Mouse (Mus musculus) urinary bladder, postnatal 10 days (tissue): ENCODE data around the gene Fryl.

ENCODE experiments used
- DNase-seq: peaks from one replicate; pipeline ENCODE4 v3.0.0; 2022; ENCODE audit warnings: low spot score

Gene Fryl

DNA sequence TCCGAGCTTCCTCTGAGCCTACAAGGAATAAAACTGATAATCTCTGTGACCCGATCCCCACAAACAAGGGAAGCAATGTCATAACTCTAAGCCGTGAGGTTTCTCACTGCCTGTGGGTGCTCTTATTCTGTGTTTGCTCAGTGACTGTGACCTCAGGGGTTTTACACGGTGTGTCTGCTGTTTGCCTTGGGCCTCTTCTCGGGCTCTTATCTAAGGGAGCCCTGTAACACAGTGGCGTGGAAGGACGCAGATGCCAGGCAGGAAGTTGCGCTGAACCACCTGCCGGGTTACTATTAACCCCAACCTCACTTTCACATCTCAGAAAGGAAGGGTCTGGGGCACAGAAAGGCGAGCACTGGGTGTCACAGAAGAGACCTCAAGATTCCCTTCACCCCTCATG, 62.8 kb downstream of the Fryl start:
- DNase-seq, result no peak

DNA sequence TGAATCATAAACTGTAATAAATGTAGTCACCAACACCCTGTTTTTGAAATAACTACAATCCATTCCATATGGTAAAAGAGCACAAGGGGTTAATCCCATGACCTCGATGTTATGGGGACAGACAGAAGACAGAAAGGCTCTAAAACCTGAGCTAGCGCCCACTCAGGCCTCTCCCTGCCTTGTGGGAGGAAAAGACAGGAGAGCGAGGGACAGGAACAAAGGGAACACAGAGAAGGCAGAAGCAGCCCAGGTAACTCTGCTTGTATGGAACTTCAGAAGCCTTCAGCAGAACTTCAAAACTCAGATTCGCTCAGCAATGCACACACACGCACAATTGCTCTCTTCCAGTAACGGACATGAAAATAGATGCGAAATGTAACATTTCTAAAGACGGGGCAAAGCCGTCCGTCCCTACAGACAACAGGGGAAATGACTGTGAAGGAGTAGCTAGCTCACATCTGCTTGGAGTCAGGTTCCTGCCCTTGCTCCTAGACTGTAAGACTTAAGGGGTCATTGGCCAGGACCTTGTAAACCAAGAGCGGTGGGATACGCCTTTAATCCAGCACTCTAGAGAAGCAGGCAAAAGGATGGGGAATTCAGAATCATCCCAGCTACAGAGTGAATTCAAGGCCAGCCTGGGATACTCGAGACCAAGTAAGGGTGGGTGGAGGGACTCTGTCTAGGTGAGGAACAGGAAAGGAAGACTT, 63.4 kb downstream of the Fryl start:
- DNase-seq, result no peak

DNA sequence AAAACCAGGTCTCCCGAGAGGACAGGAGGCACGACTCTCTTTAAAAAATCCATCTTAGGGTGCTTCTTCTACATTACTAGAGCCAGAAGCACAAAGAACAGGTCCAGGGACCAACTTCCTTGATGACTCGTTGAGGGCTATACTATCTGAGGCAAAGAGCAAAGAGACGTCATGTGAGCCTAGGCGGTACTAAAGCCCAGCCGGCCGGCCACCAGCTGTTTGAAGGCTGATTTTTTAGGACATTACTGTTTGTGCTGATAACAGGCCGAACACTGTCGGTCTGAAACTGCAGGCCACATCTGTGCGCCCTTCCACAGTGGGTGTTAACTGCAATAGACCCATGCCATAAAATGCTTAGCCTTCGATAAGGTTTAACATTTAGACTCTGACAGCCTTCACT, 64.7 kb downstream of the Fryl start:
- no peak for DNase-seq

DNA sequence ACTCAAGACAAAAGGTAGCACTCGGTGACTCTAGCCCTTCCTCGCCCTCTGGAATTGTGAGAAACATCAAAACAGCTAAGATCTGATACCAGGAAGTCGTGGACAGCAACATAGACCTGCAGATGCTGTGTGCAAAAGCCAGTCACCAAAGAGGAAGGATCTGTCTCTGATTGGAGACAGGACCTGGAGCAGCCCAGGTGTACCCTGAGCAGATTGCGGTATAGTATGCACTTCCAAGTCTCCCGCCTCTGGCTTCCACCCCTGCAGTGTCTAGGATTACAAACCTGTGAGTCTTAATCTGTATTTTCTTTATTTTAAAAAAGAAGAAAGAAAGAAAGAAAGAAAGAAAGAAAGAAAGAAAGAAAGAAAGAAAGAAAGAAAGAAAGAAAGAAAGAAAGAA, 66.3 kb downstream of the Fryl start:
- no peak for DNase-seq

DNA sequence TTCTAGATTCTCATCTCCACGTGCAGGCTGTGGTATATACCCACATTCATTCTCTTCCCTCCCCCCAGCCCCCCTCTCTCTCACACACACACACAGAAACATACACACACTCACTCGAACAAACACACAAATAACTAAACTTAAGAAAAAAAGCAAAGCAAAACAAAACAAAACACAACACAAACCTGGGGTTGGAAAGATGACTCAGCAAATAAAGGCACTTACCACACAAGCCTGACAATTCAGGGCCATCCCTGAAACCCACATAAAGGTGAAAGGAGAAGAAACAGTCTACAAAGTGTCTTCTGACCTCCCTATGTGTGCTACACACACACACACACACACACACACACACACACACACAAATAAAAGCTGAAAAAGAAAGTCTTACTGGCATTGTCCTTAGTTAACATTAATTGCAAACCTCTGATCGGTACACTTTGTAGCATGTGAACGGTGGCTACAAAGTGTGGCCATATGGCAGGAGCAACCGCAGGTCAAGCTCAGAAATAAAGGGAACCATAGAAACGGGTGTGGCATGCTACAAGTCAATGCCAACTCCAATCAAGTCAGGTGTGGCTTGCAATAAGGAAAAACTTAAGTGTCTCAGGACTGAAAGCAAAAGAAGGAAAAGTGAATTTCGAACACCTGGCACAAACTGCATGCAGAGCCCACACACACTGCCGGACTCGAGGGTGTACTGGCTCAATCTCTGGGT, 66.8 kb downstream of the Fryl start:
- DNase-seq, result no peak

DNA sequence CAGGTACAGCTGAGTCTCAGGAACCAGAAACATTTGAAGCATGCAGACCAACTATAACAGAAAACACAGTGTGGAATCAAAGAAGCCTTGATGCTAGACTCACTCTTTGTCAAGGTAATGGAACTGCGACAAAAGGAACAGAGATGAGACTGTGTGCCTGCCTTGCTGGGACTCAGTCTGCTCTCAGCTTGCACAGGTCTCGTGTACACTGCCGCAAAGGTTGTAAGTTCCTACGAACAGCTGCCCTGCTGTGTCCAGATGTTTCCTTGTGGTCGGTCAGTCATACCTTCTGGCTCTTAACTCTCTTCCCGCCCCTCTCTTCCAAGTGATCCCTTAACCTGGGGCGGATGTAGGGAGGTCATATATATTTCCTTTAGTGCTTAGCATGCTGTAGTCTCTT, 67.8 kb downstream of the Fryl start:
- no peak for DNase-seq

DNA sequence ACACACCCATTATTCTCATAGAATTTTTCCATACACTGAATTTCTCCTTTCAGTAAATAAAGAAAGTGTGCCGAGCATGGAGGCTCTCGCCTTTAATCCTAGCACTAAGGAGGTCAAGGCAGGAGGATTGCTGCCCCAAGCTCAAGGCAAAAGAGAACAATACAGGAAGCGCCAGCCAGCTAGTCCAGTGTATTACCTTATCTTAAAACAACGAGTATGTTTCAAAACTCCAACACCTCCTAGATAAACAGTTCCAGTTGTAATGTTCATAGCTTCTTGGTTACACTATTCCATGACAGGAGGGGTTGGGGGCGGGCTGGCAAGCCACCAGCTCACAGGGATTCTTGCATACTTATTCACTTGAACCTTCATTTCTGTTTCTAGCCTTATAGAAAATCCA, 68.3 kb downstream of the Fryl start:
- DNase-seq, result no peak

DNA sequence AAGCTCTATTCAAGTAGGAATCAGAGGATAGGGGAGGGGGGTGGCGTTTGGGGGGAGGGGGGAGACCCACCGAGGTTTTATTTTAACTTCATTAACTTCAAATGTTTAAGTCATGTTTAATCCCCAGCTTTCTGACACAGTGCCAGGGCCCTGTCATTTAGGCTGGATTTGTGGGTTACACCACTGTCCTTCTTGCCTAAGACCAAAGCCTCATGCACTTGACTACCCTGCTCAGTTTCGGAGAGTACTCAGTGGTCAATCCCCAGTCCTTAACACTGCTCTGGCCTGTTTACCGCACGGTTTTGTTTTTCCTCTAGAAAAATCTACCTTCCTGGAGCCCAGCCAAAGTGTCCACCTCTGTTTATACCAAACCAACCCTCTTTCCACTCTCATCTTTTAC, 69.5 kb downstream of the Fryl start:
- DNase-seq, result no peak

DNA sequence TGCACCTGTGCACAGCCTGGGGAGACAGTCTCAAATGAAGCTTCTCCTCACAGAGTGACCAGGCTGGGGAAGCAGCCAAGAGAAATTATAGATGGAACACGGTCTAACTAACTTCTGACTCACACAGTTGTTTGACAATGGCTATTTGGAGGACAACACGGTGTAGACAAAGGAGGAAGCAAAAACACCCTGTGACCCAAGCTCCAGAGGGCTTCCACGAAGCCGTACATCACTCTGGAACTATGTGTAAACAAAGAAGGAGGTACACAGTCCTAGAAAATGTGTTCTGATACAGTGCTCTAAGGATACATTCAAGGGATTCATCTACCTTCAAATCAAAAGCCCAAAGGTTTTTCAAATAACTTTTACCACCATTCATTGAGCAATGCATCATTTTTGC, 71.0 kb downstream of the Fryl start:
- DNase-seq, result no peak

DNA sequence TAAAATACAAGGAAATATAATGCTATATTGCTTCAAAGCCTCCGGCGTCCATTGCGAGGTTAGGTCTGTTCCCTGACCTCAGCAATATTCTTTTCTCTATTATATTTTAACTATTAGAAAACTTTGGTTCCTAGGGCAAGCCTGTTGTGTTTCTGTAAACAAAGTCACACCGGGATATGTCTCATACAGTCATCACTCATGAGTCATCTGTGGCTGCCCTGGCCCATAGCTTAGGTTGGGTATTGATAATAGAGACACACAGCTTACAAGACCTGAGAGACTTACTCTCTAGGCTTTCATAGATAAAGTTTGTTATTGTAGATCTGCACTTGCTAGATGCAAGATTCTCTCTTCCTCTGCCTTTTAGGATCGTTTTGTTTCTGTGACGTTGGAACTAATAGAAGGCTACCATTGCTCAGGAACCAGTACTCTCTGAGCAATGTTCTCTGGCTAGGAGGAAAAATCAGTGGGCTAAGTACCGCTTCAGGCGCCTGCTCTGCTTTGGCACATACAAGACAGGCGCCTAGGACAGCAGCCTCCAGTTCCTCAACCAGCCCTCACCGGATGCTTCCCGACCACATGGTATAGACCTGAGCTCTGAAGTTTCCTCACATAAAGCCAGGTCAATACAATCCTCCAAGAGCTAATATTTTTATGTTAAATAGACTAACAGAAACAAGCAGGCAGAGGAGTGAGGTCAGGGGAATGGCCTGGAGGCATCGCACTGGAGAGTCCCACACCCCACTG, 73.5 kb downstream of the Fryl start:
- DNase-seq, result no peak

DNA sequence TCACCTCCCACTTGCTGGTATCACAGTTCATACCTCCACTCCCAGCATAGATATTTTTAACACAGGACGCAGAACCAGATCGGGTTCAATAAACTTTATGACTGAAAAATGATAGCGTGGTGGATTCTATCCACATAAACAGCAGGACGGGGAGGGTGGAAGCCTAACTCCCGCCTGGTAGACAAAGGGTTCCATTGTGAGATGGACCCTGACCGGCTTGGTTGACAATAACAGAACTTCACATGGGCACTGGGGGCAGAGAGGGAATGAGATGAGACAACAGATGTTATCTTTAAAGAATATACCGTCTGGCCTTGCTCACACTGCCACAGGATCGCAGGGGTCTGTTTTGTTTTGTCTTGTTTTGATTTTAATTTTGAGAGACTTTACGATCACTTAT, 74.2 kb downstream of the Fryl start:
- no peak for DNase-seq

DNA sequence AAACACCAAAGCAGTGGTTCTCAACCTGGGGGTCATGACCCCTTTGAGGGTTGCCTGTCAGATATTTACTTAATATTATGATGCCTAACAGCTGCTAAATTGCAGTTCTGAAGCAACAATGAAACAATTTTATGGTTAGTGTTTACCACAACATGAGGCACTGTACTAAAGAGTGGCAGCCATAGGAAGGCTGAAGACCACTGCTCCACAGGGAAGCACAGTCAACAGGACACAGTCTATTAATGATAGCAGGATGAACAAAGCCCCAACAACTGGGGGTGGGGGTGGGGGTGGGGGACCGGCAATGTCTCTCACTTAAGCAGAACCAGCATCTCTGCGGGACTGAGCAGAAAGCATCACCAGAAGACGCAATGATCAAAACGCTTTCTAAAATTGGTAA, 80.1 kb downstream of the Fryl start:
- DNase-seq, result no peak

DNA sequence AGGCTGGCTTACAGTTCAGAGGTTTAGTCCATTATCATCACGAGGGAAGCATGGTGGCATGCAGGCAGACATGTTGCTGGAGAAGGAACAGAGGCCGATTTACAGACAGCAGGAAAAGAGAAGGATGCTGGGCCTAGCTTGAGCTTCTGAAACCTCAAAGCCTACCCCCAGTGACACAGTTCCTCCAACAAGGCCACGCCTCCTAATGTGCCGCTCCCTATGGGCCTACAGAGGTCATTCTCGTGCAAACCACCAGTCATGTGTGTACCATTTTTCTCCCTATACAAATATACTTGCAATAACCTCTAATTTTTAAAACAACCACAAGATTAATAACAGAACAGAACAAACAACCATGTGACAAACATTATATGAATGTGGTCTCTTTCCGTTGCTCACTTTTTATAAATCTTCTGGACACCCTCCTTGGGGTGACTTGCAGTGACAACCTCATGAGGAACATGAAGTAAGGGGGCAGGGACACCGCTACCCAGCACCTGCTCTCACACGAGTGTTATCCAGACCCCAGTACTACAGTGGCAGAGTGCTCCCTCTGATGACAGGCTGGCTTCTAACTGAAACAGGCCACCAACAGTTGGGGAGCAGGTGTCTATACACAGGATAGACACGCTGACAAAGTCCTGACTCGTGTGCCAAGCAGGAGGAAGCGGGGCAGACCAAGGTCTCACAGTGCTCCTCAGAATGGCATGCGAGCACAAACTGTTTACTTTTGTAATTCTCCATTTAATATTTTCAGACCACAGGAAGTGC, 80.9 kb downstream of the Fryl start:
- no peak for DNase-seq

DNA sequence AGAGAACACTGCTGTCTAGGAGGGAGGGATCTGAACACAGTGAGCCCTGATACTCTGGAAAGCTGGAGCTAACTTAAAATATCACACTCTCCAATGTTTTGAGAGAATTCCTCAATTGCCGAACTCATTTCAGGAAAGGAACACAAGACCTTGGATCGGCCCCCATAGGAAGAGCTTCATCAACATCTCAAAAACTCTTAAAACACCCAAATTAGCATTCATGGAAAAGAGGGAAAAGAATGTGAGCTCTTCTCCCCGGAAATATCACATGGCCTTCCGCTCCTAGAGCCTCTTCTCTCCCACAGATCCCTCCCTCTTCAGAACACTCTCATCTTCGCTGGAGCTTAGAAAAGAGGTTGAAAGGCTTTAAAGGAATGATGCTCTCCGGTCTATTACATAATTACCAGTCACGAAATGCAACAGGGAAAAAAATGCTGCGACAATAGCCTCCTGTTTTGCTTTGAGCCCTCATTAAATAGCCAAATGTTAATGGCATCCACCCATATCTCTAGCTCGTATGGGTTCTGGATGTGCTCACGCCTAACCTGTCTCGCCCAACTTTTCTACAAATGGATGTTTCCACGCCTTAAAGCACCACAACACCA, 84.4 kb downstream of the Fryl start:
- DNase-seq, result no peak

DNA sequence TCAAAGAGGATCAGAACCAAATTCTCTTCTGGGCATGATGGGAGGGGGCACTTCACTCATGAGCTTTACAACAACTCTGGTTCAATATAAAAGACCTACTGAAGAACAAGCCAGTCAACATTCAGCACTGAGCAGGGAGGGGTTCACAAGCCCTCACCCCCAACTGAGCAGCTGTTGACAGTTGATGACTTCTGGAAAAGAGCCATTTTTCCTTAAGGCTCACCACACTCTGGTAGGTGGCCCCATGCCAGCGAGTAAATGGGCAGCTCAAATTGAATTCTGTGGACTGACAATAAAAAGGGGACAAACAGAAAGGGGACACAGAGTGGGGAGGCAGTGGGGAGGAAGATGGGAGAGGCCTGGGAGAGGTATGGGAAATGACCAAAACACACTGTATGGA, 85.2 kb downstream of the Fryl start:
- no peak for DNase-seq

DNA sequence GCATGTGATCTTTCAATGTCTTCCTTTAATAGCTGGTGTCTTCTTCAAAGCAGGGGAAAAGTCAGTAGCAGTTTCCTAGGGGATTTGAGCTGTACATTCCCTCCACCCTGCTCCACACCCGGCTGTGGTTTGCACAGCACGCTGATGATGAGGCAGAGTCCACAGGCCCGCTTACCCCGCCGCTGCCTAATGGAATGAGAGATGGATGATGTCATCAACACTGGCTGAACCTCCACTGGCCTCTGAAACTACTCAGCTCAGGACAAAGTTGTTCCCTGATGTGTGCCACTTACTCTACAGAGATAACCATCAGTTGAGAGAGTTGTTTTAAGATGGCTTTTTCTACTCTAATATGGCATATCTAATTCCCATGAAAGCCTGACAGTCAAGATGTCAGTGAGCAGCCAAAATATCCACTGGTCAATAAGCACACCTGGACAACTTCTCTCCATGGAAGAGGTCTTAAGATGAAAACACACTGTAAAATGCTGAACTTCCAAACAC, 87.6 kb downstream of the Fryl start:
- DNase-seq, result no peak

DNA sequence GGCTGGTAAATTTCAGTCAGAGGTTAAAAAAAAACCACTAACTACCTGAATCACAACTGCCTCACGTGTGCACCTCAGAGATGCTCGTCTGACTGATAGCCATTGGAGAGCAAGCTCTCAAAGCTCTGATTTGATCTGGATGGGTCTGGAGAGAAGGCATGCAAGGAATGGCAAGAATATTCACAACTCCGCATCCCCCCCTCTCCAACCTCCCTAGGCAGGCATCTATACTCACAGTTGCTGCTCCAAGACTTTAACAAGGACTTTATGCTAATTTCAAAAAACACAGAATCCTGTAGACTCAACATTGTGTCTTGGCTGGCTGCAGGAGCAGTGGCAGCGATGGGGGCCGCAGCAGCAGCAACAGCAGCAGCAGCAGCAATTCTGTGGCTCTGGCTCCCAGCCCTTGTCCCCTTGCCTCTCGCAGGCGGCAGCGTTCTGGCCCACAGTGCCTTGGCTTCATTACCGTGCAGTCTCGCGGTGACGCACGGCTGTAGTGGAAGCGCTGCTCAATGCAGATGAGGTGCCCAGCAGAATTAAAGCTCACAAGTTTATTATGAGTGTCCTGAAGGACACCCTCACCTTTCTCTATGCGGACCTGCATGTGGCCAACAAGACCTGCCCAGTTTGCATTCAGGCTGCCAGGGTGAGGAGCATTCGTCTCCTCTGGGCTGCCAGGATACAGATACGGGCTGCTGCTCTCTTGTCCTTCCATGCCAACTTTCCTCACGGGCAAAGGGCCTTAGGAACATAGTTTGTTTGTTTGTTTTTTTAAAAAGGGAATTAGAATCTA, 88.2 kb downstream of the Fryl start:
- DNase-seq, result no peak

DNA sequence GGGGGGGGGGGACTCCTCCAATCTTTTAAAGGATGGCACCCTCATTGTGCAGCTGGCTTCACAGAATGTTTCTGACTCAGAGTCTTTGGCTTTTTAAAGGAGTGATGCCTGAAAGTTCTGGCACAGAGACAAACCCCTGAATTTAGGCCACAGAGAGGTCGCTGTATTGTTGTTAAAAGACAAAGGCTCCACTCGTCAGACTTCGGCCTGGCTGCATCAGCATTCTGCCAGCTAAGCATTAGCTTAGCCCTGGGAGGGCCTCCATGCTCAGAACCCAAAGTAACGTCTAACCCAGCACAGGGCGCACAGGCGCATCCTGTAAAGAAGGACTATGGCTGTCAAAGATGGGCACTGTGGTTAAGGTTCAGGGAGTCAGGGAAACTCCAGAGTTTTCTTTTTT, 92.4 kb downstream of the Fryl start:
- no peak for DNase-seq

DNA sequence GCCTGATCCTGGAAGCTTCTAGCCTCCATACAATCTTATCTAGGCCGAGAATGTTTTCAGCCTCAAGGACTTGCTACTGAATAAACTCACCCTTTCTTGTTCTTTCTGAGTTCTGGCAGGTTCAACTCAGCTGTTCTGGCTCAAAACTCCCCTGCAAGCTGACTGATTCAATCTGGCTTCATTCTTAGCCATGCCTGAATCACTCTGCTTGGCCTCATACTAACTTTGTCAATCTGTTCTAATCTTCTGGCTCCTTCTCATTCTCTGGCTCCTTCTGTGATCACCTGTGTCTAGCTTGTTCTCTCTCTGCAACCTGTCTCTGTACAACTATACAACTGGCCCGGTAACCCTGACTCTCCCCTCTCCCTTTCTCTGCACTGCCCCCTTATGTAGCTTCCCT, 93.9 kb downstream of the Fryl start:
- DNase-seq, result no peak

DNA sequence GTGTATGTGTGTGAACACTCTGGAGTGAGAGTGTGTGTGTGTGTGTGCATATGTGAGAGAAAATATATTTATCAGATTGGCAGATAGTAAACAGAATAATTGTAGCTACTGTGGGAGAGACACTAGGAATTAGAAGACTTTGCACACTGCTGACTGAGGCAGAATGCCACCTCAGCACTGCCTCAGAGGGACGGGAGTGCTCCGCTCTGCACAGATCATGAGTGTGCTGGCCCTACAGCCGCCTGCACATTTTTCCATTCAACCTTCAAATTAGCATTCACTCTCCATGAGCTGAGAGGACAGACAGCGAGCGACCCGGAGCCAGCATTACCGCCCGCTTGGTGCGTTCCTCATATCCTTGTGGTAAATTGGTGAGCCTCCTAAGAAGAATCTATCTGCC, 96.0 kb downstream of the Fryl start:
- no peak for DNase-seq

DNA sequence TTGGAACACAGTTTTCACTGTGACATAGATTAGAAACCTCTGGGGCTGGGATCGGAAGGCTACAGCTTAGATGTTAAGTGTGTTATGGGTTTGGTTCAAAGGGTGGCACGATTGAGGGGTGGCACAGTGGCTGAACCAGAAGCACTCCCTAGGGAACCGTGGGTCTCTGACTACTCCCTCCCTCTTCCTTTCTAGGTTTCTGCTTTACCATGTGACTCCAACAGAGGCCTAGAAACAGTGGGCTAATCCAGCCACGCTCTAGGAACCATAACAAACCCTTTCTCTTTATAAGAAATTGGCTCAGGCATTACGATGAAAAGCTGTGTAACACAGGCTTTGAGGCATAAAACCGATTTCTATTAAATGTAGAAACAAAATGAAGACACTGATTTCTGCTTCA, 98.9 kb downstream of the Fryl start:
- DNase-seq, result no peak
